Mouse (Mus musculus) liver, embryonic 14.5 days (tissue): ENCODE measurements around the gene Sinhcaf. TPM values are rescaled to one million over a fixed set of nuclear protein-coding genes. Genes with fewer than 3 reads are reported as not detected.

ENCODE experiments used
- ATAC-seq: fragments of 200-750 bp; cut with Nextera tagmentation; 2 replicates; pipeline ENCODE4 v1.8.0; 2017; ENCODE audit warnings: moderate number of reproducible peaks, mild to moderate bottlenecking, moderate library complexity; ENCODE audit not compliant: insufficient read depth
- DNase-seq, 3 experiments: peaks; one replicate each; pipeline ENCODE4 v3.0.0-alpha.2; 2012 to 2013; ENCODE audit warnings: low read depth in 3 of 3, low spot score in 3 of 3
- H3K27ac ChIP-seq: fragments of 300-500 bp; sonication (generic); 2 replicates; pipeline ENCODE4 v1.5.1; 2014; ENCODE audit warnings: moderate library complexity, mild to moderate bottlenecking, control low read depth, inconsistent platforms
- H3K27me3 ChIP-seq: fragments of 300-500 bp; sonication (generic); 2 replicates; pipeline ENCODE4 v1.6.1; 2014; ENCODE audit warnings: mild to moderate bottlenecking, low read length, moderate library complexity; ENCODE audit not compliant: control insufficient read depth, insufficient read depth
- H3K36me3 ChIP-seq: fragments of 300-500 bp; sonication (generic); replicated peaks from 2 replicates; pipeline ENCODE4 v1.6.1; 2014; ENCODE audit warnings: low read depth; ENCODE audit not compliant: control insufficient read depth, insufficient read depth
- H3K4me1 ChIP-seq, 2 experiments: fragments of 200-500 bp in 1 of 2; fragments of 300-500 bp in 1 of 2; sonication (generic) in 1 of 2; replicated peaks; 2 replicates each; pipeline ENCODE4 v1.6.1; 2012 to 2014; ENCODE audit warnings: antibody characterized with exemption in 1 of 2, inconsistent platforms in 1 of 2, low read length in 1 of 2; ENCODE audit not compliant: control insufficient read depth in 2 of 2, insufficient read depth in 2 of 2
- H3K4me2 ChIP-seq: fragments of 300-500 bp; sonication (generic); 2 replicates; pipeline ENCODE4 v1.6.1; 2014; ENCODE audit warnings: low read depth, mild to moderate bottlenecking, control low read depth, moderate library complexity
- H3K4me3 ChIP-seq, 2 experiments: fragments of 200-500 bp in 1 of 2; fragments of 300-500 bp in 1 of 2; sonication (generic) in 1 of 2; 2 replicates each; pipeline ENCODE4 v1.5.1; 2012 to 2014; ENCODE audit warnings: low read depth in 2 of 2, low read length in 2 of 2, mild to moderate bottlenecking in 2 of 2, control low read depth in 1 of 2, inconsistent platforms in 1 of 2, moderate library complexity in 1 of 2; ENCODE audit not compliant: insufficient read depth in 1 of 2
- H3K9ac ChIP-seq: fragments of 300-500 bp; sonication (generic); replicated peaks from 2 replicates; pipeline ENCODE4 v1.6.1; 2014; ENCODE audit warnings: mild to moderate bottlenecking, control low read depth, moderate library complexity
- H3K9me3 ChIP-seq: fragments of 300-500 bp; sonication (generic); 2 replicates; pipeline ENCODE4 v1.6.1; 2016; ENCODE audit warnings: low read length, mixed read lengths; ENCODE audit not compliant: control insufficient read depth
- CTCF ChIP-seq: IDR thresholded peaks from 2 replicates; pipeline ENCODE4 v1.5.1; 2016; ENCODE audit warnings: antibody characterized with exemption, low read depth, control low read depth
- EP300 ChIP-seq: IDR thresholded peaks from 2 replicates; pipeline ENCODE4 v1.6.1; 2016; ENCODE audit warnings: antibody characterized with exemption, low read depth
- WGBS: fragments of 180-500 bp; shearing (Covaris S2); extraction: QIAGEN DNeasy Blood & Tissue Kit; methylation state at CpG from one replicate; pipeline ENCODE4 v1.1.7; 2014; ENCODE audit not compliant: insufficient replicate concordance; 5-methylcytosine and 5-hydroxymethylcytosine counted together
- polyA plus RNA-seq, 2 experiments: library from polyadenylated mRNA; depleted of rRNA in 1 of 2; stranded (reverse) in 1 of 2; unstranded in 1 of 2; fragments of >200 nt; fragmentation: Nextera tagmentation in 1 of 2; extraction: Ambion mirVana in 1 of 2; gene quantifications; 2 replicates each; pipeline versions ENCODE4 v1.2.1 to v1.2.3; 2012 to 2014

Sinhcaf gene
- polyA plus RNA-seq, 2 experiments: 7.5 to 15.1 TPM

GRCm38 (mm10) chr6:148945509-148946408 is 508 bp downstream of the Sinhcaf start:
- peak in 1 of 3 experiments; percentile 33 for DNase-seq
- Histone ChIP-seq H3K4me3 (peak overlapping the region; percentile 87 to 88), H3K27ac (peak overlapping the region; percentile 81), H3K4me2 (peak overlapping the region; percentile 99), H3K36me3 (peaks cover 2% of the 10 kb centered on the region), H3K9ac (peak overlapping the region; percentile 93), H3K4me1 (peaks cover 5 to 17% of the 10 kb centered on the region in 2 experiments; a peak in 3 of 4 replicates), H3K9me3 (no peaks in the 10 kb centered on the region), H3K27me3 (no peaks in the 10 kb centered on the region)
- ATAC-seq: peak; percentile 10
- under 1% methylated on average over 73 of the region's 75 CpGs for WGBS
- TF ChIP-seq EP300 (no peak), CTCF (no peak)

- H3K4me3 ChIP-seq: peak overlapping the region; percentile 87 to 88
- H3K9me3 ChIP-seq: no peaks in the 10 kb centered on the region
- peak overlapping the region; percentile 99 for H3K4me2 ChIP-seq
- peak overlapping the region; percentile 81 for H3K27ac ChIP-seq
- H3K27me3 ChIP-seq: no peaks in the 10 kb centered on the region
- WGBS: under 1% methylated on average over 92 of the region's 92 CpGs
- H3K36me3 ChIP-seq: peaks cover 2% of the 10 kb centered on the region
- ATAC-seq: peak; percentile 68
- peak overlapping the region; percentile 93 for H3K9ac ChIP-seq
- peak; percentile 45 to 54 (median 54) for DNase-seq
- TF ChIP-seq EP300: no peak
- H3K4me1 ChIP-seq: peaks cover 5 to 17% of the 10 kb centered on the region in 2 experiments; a peak in 3 of 4 replicates
These were observed 1.3 kb downstream of the Sinhcaf start for GRCm38 (mm10) chr6:148944767-148945508.

GRCm38 (mm10) chr6:148944344-148944766 is 1.9 kb downstream of the Sinhcaf start:
- peaks cover 5 to 17% of the 10 kb centered on the region in 2 experiments; a peak in 3 of 4 replicates for H3K4me1 ChIP-seq
- WGBS: under 1% methylated on average over 29 of the region's 30 CpGs
- no peak; the same call in 1 of the 2 replicates for ATAC-seq
- no peak for TF ChIP-seq CTCF
- no peak for TF ChIP-seq EP300
- peaks cover 2% of the 10 kb centered on the region for H3K36me3 ChIP-seq
- peak overlapping the region; percentile 93 for H3K9ac ChIP-seq
- peak overlapping the region; percentile 99 for H3K4me2 ChIP-seq
- DNase-seq: no peak
- H3K27me3 ChIP-seq: no peaks in the 10 kb centered on the region
- H3K4me3 ChIP-seq: peak overlapping the region; percentile 87 to 88
- H3K9me3 ChIP-seq: no peaks in the 10 kb centered on the region
- peak overlapping the region; percentile 54 for H3K27ac ChIP-seq

- H3K4me3 ChIP-seq: peak overlapping the region; percentile 12 to 88; a peak in 3 of 4 replicates
- H3K27ac ChIP-seq: no peak overlapping the region; the same call in 1 of the 2 replicates
- H3K4me1 ChIP-seq: peaks cover 5 to 17% of the 10 kb centered on the region in 2 experiments; a peak in 3 of 4 replicates
- H3K36me3 ChIP-seq: peaks cover 2% of the 10 kb centered on the region
- peak overlapping the region; percentile 93 for H3K9ac ChIP-seq
- TF ChIP-seq CTCF: no peak
- TF ChIP-seq EP300: no peak
- no peaks in the 10 kb centered on the region for H3K9me3 ChIP-seq
- H3K4me2 ChIP-seq: peak overlapping the region; percentile 99
- DNase-seq (peak in 1 of 3 experiments; percentile 23), ATAC-seq (no peak)
- WGBS: 19% methylated on average over 3 of the region's 3 CpGs
- no peaks in the 10 kb centered on the region for H3K27me3 ChIP-seq
These were observed 2.6 kb downstream of the Sinhcaf start for GRCm38 (mm10) chr6:148943695-148944094.
